Mouse (Mus musculus) cortical plate, adult 2 months (tissue): ENCODE measurements at regions not wholly inside any gene's neighbourhood (a gene's known extent, or its start where the extent isn't known, plus 50 kb on each side); places are given as distances from the start of the nearest gene placed in this dataset.

ENCODE experiments used
- CTCF ChIP-seq: fragments of 200-500 bp; IDR thresholded peaks from 2 replicates; pipeline ENCODE4 v1.5.1; 2011; ENCODE audit warnings: mild to moderate bottlenecking, control low read depth, low read length; ENCODE audit not compliant: insufficient read depth; ENCODE audit errors: extremely low read depth
- POLR2A ChIP-seq: fragments of 200-500 bp; IDR thresholded peaks from 2 replicates; pipeline ENCODE4 v1.6.1; 2011; ENCODE audit warnings: mild to moderate bottlenecking, low read length, control low read depth; ENCODE audit not compliant: insufficient read depth; ENCODE audit errors: extremely low read depth

DNA sequence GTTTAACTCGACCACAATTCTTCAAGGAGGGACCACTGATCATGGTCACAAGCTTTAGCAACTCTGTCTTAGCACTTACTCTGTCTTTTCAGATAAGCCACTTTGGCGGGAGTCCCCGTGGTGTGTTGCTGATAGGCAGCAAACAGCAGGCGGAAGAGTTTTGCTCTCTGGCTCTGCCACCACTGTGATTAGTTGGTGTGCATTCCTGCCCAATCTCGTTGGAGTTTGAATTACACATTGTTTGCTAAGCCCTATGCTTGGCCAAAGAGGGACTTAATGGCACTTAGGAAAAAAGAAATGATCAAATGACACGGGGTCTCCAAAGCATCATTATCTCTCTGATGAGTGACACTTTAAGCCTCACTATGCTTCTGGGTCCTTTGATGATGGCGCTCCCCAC is 73.3 kb upstream of the Frem2 start:
- no peak for TF ChIP-seq POLR2A
- no peak for TF ChIP-seq CTCF
